Mouse (Mus musculus) lung, adult 18-20 months (tissue): Measurements from ENCODE around the gene Myo5a.
"Not testable (repeated sequence)": the region's sequence is repeated elsewhere in the genome, so short reads cannot be mapped to it uniquely, and the experiment has no call there.

Source experiments
- DNase-seq, 2 experiments: peaks; one replicate each; pipeline ENCODE4 v3.0.0; 2022; ENCODE audit warnings: mixed read lengths in 2 of 2

Gene Myo5a

DNA sequence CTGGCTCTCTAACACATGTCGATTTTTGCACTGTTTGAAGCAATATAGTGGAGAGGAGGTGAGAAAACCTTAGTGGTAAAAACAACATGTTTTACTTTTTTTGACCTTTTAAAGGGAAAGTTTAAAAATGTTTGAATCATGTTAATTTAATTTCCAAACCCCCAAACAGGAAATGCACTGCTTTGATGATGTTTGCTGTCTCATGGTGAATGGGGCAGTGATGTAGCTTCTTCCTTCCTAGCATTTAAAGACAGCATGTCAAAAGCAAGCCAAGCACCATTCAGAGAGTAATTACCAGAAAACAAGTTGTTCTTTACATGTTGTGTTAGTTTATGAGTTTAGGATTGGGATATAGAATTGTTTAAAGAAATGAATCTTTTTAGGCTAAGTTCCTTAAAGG lies 138.4 kb downstream of the Myo5a start:
- no peak for DNase-seq

DNA sequence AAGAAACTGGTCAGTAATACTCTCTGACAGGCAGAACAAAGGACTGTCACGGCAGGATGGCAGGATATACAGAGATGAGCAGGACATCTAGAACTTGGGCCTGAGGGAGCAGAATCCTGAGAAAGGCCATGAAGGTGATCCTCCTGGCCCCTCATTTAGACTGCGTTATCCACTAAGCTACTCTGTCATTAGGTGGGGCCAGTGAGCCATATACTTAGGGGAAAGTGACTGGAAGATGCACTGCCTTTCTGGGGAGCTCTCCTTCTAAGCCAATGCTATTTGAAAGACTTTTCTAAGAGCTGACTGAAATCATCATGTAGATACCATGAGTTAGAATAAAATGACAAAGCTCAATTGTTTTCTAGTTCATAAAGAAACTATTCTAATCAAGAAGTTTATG lies 139.5 kb downstream of the Myo5a start:
- peak in 1 of 2 experiments; percentile 36 for DNase-seq

DNA sequence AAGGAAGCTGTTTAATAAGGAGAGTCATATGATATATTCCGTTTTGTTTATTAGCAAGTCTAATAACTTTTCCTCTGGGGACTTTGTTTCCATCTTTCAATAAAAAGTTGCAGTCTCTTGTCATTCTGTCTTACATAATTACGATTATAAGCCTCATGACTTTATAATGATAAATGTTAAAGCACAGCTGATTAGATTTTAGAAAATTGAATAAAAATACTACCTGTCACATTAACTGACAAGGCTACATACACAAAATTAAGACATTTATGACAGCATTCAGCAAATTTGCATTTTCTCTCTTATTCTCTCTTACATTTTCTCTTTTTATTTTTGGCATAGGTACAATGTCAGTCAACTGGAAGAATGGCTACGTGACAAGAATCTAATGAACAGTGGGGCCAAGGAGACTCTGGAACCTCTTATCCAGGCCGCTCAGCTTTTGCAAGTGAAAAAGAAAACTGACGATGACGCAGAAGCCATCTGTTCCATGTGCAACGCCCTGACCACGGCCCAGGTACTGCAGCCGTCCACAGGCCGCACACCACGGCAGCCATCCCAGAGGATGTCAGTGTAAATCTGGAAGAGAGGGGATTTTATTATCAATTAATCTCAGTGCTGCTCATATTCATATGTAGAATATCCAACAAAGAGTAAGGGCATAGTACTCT lies 144.1 kb downstream of the Myo5a start:
- DNase-seq = no peak

DNA sequence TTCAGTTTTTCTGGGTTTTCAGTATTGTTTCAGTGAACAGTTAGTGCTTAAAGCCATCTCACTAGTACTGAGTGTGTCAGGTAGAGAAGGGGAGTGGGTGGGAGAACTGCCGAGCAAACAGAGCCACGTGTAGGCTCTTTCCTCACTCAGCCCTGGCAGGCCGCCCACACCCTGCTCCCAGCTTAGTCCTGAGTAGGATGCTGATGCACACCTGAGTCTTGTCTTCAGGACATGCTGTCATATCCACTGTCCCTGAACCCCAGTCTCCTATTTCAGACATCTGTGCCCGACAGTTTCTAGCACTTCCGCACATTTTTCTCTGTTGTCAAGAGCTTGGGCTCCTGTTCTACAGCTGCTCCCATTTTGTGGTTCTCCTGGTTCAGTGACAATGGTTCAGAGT lies 149.1 kb downstream of the Myo5a start:
- DNase-seq = no peak

DNA sequence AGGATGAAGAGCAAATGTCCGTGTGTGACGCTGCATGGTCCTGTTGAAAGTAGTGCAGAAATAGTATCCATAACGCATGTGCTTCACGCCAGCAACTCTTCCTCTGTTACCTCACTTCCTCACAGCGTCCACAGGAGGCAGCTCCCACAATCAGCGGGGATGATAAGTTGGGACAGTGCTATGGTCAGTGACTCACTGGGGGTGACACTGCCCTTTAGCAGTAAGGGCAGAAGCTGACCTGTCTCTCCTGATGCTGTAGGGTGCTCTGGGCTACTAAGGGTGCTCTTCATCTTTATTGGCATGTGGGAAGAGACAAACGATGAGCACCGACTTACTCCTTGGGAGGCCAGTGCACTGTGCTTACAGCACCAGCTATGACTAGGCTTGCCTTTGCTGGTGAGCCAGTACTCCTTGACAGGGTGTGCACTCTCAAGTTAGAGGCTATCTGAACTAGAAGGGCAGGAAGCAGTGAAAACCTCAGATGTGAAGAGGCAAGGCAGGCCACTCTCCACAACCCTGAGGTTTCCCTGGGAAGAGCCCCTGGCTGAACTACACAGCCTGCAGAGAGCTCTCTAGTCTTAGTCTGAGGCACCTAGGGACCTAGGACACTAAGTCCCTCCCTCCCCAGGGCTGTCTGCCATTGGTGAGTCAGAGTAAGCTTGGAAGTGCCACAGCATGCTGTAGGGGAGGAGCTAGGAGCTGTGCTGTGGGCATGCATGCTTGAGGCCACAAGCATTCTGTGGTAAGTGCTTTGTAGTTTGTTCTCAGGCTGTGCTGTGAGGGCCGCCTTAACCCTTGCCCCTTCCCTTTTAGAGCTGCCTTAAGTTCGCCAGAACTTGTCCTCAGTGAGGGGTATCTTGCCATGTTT lies 150.8 kb downstream of the Myo5a start:
- peak; percentile 83 to 89 for DNase-seq

DNA sequence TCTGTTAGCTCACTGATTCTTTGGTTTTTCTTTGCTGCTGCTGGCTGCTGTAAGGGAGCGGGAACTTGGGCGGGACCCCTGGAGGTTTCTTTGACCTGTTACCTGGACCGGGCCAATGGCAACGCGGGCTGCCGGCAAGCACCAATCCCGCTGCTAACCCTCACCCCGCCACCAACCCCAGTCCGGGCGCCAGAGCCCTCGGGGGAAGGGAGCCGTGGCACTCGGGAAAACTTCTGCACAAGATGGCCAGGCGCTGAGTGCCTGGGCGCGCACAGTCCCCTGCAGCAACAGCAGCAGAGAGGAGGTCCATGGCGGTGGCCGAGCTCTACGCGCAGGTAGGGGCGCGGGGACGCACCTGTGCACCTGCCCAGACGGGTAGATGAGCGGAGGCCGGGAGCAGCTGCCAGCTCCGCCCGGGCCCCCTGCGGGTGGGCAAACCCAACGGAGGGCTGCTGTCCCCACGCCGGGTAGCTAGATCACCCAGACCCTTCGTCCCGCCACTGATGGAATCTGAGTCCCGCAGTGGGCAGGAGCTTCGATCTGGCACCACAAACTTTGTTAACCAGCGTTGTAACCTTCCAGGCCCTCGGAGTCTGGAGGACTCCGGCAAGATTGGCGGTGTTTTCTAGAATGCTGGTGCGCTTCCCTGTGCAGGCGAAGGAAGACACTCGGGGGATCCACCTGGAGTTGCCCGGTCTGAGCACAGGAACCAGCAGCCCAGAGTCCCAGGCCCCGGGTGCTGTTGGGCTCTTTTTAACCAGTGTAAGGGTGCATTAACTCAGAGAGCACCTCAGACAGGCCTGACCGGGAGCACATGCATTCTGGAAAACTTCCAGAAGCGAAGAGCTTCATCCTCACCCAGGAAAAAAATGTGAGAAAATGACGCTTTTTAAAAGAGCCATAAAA lies 161.3 kb downstream of the Myo5a start, which contains the start of gene Myo5c:
Gene Myo5c (plus strand): TSS at position 180 of the 906 bp plus-strand sequence.
- peak; percentile 85 to 89 for DNase-seq

DNA sequence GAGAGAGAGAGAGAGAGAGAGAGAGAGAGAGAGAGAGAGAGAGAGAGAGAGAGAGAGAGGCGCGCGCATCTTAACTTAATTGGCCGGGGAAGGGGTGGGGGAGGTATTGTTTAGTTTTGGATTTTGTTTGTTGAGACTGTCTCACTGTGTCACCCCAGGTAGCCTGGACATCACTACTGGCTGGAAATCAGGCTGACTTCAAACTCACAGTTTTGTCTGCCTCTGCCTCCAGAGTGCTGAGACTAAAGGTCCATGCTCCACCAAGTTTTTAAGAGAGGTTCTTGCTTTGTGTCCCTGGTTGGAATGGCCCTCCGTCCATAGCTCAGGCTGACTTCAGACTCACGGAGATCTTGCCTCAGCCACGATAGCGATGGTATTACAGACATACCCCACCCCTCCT lies 162.0 kb downstream of the Myo5a start:
- DNase-seq = no peak

DNA sequence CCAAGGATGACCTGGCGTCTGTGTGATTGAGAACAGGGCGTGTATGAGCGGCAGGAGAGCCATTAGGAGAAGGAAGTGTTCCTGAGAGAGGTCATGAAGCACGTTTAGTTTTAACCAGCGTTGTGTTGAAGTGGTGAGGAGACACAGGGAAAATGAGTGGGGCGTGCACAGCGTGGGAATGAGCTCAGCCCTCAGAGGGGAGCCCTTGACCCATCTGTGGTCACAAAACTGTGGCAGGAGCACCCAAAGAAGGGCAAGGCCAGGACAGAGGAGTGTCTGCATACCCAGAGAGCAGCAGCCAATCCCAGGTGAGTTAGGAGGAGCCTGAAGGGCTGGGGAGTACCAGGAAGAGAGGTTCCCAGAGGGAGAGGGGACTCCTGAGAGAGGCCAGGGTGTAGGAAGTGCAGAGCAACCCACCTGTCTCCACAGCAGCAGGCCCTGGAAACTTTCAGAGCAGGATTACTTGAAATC lies 163.5 kb downstream of the Myo5a start:
- peak; percentile 82 to 87 for DNase-seq

DNA sequence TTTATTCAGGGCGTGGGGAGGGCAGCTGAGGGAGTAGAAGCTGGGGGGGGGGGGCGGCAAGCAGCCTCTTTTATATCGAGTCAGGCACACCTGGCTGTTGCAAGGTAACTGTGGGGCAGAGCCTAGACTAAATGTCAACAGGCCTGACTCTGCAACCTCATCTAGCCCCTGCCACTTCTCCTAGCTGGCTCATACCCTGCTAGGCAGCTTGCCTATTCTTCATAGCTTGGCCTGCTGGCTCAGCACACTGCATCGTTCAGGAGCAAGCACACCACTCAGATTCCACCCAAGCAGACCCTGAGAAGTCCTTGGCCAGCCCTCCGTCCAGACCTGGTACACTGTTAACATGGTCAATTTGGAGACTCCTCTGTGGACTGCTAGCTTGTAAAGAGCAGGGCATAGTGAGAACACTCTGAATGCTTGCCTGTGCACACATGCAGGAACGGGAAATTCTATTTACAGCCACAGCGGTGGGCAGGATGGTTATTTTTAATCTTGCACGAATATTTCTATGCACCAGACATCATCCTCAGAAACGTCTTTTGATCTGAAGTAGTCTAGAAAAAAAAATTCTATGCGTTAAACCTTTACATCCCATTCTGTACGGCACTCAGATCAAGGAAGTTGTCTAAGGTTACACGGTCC lies 164.3 kb downstream of the Myo5a start:
- DNase-seq = peak in 1 of 2 experiments; percentile 13

DNA sequence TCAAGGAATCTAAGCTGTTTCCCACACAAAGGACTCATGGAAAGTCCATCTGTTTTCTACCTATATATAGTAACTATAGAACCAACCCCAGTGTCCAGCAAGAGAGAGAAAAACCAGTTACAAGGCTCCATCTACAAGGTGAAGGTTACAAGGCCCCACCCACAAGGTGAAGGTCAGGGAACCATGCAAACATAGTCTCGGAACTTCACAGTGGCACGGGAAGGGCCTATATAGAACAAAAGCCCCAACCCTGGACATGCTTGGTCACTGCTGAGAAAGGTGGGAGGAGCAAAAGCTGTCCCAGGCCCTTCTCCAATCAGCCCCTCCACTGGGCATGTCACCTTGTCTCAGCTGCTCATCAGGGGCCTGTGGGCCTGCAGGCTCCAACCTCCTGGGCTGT lies 164.9 kb downstream of the Myo5a start:
- DNase-seq = no peak

DNA sequence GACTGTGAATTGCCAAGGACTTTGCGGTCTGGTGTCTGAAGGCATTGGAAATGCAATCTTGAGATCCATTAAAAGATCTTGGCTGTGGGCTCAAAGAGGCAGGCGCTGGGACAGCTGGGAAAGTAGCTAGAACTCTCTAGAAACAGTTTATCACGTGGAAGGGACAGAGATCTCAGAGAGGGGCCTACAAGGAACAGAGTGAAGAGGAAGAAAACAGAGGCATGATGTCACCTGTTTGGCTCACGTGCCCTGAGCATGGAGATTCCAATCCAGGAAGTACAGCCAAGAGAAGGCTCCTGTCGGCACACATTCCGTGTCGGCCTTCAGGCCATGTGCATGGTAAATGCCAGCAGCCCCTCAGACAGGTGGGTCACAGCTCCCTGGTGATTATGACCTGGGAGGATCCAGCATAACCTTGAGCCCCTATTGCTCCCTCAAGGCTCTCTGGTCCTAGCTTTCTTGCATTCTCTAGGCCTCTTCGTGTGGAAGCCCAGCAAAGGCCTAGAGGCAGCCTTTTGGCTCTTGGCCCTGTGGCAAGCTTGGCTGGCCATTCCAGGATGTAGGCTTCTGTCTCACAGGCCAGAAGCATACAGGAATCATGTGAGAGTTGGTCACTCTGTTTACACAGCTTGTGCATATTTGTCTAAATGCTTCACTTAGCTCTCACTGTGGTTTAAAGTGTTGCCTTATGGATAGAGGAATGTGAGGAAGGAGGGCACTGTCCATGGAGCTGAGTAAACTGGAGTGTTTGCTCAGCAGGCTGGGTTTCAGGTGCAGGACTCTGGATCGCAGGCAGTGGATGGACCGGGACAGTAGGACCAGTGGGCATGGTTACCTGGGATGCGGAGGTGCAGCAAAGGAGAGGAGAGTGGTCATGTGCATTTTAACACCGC lies 165.8 kb downstream of the Myo5a start:
- DNase-seq = peak; percentile 80 to 87

DNA sequence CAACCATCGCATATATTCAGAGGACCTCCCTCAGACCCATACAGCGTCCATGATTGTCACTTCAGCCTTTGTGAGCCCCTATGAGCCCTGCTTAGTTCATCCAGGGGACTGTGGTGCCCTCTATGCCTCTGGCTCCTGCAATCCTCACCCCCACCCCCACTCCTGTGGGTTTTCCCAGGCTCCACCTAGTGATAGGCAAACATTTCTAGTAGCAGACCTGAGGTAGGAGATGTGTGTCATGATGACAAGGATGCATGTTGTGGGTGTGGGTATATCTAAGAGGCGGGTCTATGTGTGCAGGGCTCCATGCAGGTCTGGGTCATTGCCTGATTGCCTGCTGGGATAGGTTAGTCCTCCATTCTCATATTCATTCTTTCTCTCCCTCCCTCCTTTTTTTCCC lies 167.4 kb downstream of the Myo5a start:
- peak; percentile 35 to 51 for DNase-seq

DNA sequence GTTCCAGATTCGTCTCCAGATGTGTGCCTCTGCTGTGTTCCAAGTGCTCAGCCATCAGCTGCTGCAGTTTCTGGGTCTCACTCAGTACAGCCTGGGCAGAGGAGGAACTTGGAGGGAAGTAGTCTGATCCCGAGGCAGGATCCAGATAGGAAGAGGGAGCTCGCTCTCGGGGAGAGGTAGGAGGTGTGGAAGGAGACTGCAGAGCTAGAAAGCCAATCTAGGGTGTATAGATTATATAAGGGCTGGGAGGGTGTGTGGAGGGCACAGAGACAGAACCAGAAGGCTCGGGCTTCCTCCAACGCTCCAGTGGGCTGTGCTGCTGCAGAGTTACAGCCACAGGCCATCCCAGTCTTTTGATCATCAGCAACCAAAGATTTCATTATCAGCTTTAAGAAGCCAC lies 172.2 kb downstream of the Myo5a start:
- DNase-seq = no peak

DNA sequence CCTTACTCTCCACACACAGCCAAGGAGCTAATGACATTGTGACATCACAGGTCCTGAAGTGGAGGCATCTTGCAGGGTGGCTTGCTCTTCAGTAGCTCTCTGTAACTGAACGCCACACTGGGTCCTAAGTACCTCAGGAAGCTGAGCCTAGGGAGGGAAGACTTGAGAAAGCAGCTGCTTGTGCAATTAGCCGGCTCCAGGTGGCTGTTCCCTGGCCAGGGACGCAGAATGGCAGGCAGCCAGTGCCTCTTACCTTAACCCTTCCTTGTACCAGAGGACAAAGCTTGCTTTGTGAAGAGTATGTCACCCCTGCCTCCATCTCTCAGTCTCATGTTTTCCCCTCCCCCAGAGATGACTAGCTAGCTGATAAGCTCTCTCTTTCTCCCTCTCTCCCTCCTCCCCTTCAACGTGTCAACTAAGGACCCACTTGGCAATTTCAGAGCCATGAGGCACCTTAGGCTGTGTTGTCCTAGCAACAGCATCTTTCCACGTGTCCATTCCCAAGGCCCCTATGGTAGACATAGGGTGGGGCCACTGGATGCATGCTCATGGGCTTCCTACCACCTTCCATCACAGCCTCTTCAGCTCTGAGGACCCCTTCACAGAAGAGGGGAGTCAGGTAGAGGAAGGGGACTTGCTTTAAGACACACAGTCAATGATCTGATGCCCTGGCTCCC lies 173.1 kb downstream of the Myo5a start:
- DNase-seq = peak; percentile 81 to 87

DNA sequence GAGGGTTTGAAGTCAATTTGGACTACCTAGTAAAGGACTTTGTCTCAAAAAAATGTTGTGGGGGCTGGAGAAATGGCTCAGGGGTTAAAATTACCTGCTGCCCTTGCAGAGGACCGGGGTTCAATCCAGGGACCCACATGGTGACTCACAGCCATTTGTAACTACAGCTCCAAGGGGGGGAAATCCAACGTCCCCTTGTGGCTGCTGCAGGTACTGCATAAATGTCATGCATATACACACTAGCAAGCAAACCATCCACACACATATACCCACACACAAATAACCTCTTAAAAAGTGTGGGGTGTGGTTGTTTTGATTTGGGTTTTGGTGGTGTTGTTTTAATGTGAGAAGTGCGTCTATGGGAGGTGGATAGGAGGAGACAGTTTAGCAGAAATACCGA lies 173.7 kb downstream of the Myo5a start:
- DNase-seq = no peak

DNA sequence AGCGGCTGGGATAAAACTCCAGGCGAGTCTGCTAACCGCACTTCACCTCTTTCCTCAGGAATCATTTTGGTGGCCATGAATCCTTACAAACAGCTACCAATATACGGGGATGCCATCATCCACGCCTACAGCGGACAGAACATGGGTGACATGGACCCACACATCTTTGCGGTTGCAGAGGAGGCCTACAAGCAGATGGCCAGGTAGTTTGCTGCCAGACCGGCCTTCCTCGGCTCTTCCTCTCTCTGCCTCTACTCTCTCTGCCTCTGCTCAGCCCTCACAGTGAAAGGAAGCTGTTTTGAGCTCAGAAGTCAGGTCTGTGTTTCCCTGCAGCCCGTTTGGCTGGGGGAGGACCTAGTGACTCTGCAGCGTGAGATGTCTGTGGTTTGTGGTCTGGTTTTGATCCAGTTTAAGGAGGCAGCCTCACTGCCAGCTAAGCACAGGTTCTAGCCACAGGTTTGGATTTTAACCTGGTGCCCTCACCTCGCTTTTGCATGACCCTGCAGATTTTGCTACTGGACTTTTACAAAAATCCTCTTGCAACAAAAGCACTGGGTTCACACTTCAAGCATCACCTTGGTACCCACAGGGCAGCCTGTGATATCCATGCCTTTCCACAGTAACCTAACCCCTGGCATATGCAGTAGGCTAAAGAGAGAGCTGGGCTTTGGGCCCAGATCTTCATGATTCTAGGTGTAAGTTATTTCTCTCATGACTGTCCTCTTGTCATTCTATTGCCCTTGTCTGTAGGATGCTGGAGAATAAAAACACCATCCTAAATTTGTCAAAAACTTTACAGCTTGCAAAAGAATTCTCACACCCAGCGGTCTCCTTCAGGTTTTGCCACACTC lies 175.5 kb downstream of the Myo5a start:
- DNase-seq = no peak

DNA sequence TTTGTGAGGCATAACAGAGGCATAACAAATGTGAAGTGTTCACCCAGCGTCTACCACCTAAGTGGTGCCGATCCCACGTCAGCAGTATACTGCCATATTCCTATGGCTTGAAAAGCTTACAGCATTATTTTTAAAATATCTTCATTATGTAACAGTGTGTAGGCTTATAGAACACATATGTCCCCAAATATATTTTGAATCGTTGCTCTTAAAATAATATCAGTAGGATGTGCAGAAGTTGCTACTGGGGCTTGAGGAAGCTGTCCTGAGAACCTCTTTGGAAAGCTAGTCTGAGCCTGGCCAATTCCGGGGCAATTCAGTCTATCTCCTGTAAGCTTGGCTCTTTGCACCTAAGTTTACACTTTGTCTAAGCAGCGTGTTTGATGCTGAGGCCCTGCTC lies 177.1 kb downstream of the Myo5a start:
- DNase-seq = no peak

DNA sequence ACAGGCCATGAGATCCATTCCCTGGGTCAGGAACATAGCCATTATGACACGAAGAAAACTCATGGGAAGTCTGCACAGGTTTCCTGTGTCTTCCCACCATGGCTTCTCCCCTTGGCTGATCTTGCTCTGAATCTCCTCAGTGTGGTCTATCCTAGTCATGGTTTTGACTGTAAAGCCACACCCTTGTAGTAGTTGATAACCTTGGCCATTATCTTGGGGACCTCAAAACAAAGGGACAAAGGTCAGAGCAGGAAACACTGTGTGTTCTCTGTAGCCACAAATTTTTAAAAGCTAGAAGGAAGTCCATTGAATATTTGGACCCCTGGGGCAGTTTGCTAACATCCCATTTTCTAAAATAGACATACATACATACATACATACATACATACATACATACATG lies 177.5 kb downstream of the Myo5a start:
- no peak for DNase-seq

DNA sequence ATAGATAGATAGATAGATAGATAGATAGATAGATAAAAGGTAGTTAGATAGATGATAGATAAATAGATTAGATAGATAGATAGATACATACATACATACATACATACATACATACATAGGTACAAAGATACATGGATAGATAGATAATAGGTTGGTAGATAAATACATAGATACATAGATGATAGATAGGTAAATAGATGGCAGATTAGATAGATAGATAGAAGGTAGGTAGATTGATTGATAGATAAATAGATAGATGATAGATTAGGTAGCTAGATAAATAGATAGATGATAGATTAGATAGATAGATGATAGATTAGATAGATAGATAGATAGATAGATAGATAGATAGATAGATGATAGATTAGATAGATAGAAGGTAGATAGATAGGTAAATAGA lies 178.1 kb downstream of the Myo5a start:
- no peak for DNase-seq

DNA sequence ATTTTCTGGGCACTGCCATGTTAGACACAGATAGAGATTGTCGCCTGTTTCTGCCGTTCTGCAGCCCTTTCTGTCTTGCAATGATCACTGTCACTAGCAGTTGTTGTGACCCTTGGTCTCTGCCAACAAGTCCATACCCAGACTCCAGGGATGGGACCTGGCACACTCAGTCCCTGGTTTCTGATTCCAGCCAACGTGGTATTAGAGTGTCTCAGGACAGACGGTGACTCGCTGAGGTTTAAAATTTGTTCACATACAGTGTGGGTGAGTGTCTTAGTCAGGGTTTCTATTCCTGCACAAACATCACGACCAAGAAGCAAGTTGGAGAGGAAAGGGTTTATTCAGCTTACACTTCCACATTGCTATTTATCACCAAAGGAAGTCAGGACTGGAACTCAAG lies 182.3 kb downstream of the Myo5a start:
- not testable (repeated sequence) for DNase-seq
